Mouse (Mus musculus) heart, adult 2 months (tissue): ENCODE measurements around the gene Ccdc115.

Source experiments
- CTCF ChIP-seq: fragments of 200-600 bp; IDR thresholded peaks from 2 replicates; pipeline ENCODE4 v1.8.1; 2022; ENCODE audit warnings: antibody characterized with exemption, mild to moderate bottlenecking, moderate library complexity
- EP300 ChIP-seq: fragments of 200-500 bp; IDR thresholded peaks from 2 replicates; pipeline ENCODE4 v1.6.1; 2011; ENCODE audit warnings: low read depth, low read length, control low read depth; ENCODE audit not compliant: insufficient read depth
- POLR2A ChIP-seq: fragments of 200-500 bp; IDR thresholded peaks from 2 replicates; pipeline ENCODE4 v1.6.1; 2011; ENCODE audit warnings: mild to moderate bottlenecking, low read depth, low read length, control low read depth; ENCODE audit not compliant: insufficient read depth

GRCm38 (mm10) chr1:34443124-34443523 lies 3.7 kb upstream of the Ccdc115 start:
- no peak for TF ChIP-seq CTCF
- TF ChIP-seq EP300 = no peak
- no peak for TF ChIP-seq POLR2A
